Mouse (Mus musculus): ENCODE results near the gene Ctsz. TPM values are rescaled to one million over a fixed set of nuclear protein-coding genes. Genes with fewer than 3 reads are reported as not detected.

Ctsz gene
- polyA plus RNA-seq, 2 experiments from 2014 or later: 91.9 to 125 TPM

DNA sequence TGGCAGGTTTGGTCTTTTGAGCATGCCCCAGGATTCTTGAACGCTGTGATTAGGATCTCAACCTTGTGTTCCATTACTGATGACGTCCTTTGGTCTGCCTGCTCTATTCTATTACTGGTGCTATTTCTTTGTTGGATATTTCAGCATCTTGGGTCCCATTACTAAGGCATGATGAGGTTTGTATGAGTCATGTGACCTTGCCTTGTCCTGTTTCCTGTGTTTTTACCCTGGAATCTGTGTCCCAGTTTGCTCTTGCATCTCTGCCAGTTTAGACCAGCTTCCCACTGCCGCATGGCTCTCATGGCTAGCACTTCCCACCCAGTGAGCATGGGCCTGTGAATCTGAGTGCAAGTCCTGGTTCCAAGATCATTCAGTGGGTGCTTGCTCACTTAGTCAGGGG lies 46.9 kb downstream of the Ctsz start:
- ATAC-seq: no peak

DNA sequence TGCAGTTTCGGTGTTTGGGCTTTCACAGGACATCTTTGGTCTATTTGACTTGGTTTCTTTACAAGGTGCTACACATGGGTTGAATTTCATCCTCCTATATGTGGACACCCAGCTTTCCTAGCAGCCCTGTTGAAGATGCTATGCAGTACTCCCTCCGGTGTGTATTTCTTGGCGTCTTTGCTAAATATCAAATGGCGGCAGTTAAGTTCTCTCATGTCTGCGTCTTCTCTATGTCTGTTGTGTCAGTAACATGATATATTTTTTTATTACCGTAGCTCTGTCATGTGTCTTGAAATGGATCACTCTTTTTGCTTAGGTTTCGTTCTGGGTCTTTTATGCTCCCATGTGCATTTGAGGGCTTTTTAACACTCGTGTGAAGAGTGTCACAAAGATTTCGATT lies 57.8 kb downstream of the Ctsz start:
- ATAC-seq: no peak

Other genes with a start within 250 kb of the Ctsz start
- gene Gnas, start 154.7 kb downstream of the Ctsz start, polyA plus RNA-seq (2017; shearing (Covaris generic)): 100 to 1,000 TPM in 1 of 2 experiments, 10 to 100 TPM in 1; 96.1 to 130 TPM
- gene Gm20721, start 92.3 kb downstream of the Ctsz start, polyA plus RNA-seq (2017; shearing (Covaris generic)): 1 to 10 TPM; 1.6 to 2.3 TPM
- gene Nelfcd, start 23.2 kb downstream of the Ctsz start, polyA plus RNA-seq (2017; shearing (Covaris generic)): 100 to 1,000 TPM in 1 of 2 experiments, 10 to 100 TPM in 1; 53.4 to 105 TPM
- not detected for gene Tubb1, start 11.7 kb upstream of the Ctsz start, polyA plus RNA-seq (2017; shearing (Covaris generic))
- 100 to 1,000 TPM; 552 to 670 TPM for gene Atp5e, start 25.1 kb upstream of the Ctsz start, polyA plus RNA-seq (2017; shearing (Covaris generic))
- 10 to 100 TPM; 69.8 to 85.8 TPM for gene Prelid3b, start 34.0 kb upstream of the Ctsz start, polyA plus RNA-seq (2017; shearing (Covaris generic))
- 1 to 10 TPM; 9.2 to 9.6 TPM for gene Zfp831, start 204.5 kb upstream of the Ctsz start, polyA plus RNA-seq (2017; shearing (Covaris generic))

Data from CD4-positive, CD25-positive, alpha-beta regulatory T cell, adult 4 months (primary cell).